Mouse (Mus musculus): ENCODE measurements around the gene Hmga1. TPM values are rescaled to one million over a fixed set of nuclear protein-coding genes. Genes with fewer than 3 reads are reported as not detected.

Hmga1 gene
- polyA plus RNA-seq, 1 experiment from 2014 or later = 819 TPM

GRCm38 (mm10) chr17:27513916-27514762 is 42.2 kb upstream of the Hmga1 start:
- no peaks in the 10 kb centered on the region for H3K36me3 ChIP-seq (replicated peaks)
- 30% methylated on average over 27 of the region's 27 CpGs for WGBS
- H3K4me1 ChIP-seq = peaks cover 59% of the 10 kb centered on the region
- peak; percentile 56 for DNase-seq (ENCODE audit: low spot score)
- H3K27ac ChIP-seq (replicated peaks) = no peak overlapping the region
- H3K9me3 ChIP-seq = no peaks in the 10 kb centered on the region
- H3K4me3 ChIP-seq = peak overlapping the region; percentile 67
- peaks cover 98% of the 10 kb centered on the region for H3K27me3 ChIP-seq (replicated peaks; ENCODE audit: low read depth, poor library complexity, severe bottlenecking)

GRCm38 (mm10) chr17:27518296-27518695 is 38.0 kb upstream of the Hmga1 start:
- no peak overlapping the region for H3K4me3 ChIP-seq
- no peaks in the 10 kb centered on the region for H3K9me3 ChIP-seq
- H3K36me3 ChIP-seq (replicated peaks) = no peaks in the 10 kb centered on the region
- H3K4me1 ChIP-seq = peaks cover 51% of the 10 kb centered on the region
- no peak for DNase-seq (ENCODE audit: low spot score)
- peaks cover 97% of the 10 kb centered on the region for H3K27me3 ChIP-seq (replicated peaks; ENCODE audit: low read depth, poor library complexity, severe bottlenecking)
- 20% methylated on average over 9 of the region's 9 CpGs for WGBS
- H3K27ac ChIP-seq (replicated peaks) = no peak overlapping the region

GRCm38 (mm10) chr17:27518700-27519595 is 37.3 kb upstream of the Hmga1 start:
- Histone ChIP-seq H3K9me3 (no peaks in the 10 kb centered on the region), H3K27ac (replicated peaks) (peak overlapping the region; percentile 48; the same call in 1 of the 2 replicates), H3K4me3 (peak overlapping the region; percentile 23; the same call in 1 of the 2 replicates), H3K4me1 (peaks cover 44% of the 10 kb centered on the region), H3K36me3 (replicated peaks) (no peaks in the 10 kb centered on the region), H3K27me3 (replicated peaks; ENCODE audit: low read depth, poor library complexity, severe bottlenecking) (peaks cover 91% of the 10 kb centered on the region)
- 28% methylated on average over 15 of the region's 15 CpGs for WGBS
- peak; percentile 56 for DNase-seq (ENCODE audit: low spot score)

GRCm38 (mm10) chr17:27520557-27520956 is 35.7 kb upstream of the Hmga1 start:
- H3K27ac ChIP-seq (replicated peaks) = no peak overlapping the region
- no peaks in the 10 kb centered on the region for H3K9me3 ChIP-seq
- peak; percentile 82 for DNase-seq (ENCODE audit: low spot score)
- peak overlapping the region; percentile 32; the same call in 1 of the 2 replicates for H3K4me3 ChIP-seq
- no peaks in the 10 kb centered on the region for H3K36me3 ChIP-seq (replicated peaks)
- 1% methylated on average over 27 of the region's 27 CpGs for WGBS
- H3K4me1 ChIP-seq = peaks cover 41% of the 10 kb centered on the region
- H3K27me3 ChIP-seq (replicated peaks; ENCODE audit: low read depth, poor library complexity, severe bottlenecking) = peaks cover 74% of the 10 kb centered on the region

DNA sequence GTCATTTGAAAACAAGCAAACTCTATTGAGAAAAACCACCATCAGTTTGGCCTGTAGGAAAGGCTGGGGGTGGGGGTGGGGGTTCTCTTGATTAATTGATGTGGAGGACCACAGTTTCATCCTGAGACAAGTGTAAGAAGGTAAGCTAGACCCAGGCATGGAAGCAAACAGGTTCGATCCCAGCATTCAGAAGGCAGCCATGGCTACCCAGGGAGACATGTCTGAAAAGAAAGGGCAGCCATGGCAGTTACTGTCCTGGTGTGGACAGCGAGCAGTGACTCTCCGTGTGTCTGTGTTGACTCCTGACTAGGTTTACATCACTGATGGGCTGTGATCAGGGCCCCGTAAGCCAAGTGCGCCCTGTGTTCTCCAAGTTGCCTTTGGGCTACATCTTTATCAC is 35.0 kb upstream of the Hmga1 start, which contains the start of gene Grm4:
Gene Grm4 (minus strand): TSS at position 101 of the 400 bp plus-strand sequence.
- Histone ChIP-seq H3K4me1 (peaks cover 41% of the 10 kb centered on the region), H3K27me3 (replicated peaks; ENCODE audit: low read depth, poor library complexity, severe bottlenecking) (peaks cover 67% of the 10 kb centered on the region), H3K36me3 (replicated peaks) (no peaks in the 10 kb centered on the region), H3K4me3 (peak within 1 kb of the TSS; percentile 32; the same call in 1 of the 2 replicates), H3K9me3 (no peaks in the 10 kb centered on the region), H3K27ac (replicated peaks) (no peak within 1 kb of the TSS)
- no peak for DNase-seq (ENCODE audit: low spot score)
- 78% methylated on average over 5 of the region's 5 CpGs for WGBS

- no peak overlapping the region for H3K27ac ChIP-seq (replicated peaks)
- no peak for DNase-seq (ENCODE audit: low spot score)
- no peaks in the 10 kb centered on the region for H3K9me3 ChIP-seq
- peaks cover 49% of the 10 kb centered on the region for H3K27me3 ChIP-seq (replicated peaks; ENCODE audit: low read depth, poor library complexity, severe bottlenecking)
- WGBS = 44% methylated on average over 7 of the region's 7 CpGs
- H3K4me1 ChIP-seq = peaks cover 30% of the 10 kb centered on the region
- no peaks in the 10 kb centered on the region for H3K36me3 ChIP-seq (replicated peaks)
- no peak overlapping the region for H3K4me3 ChIP-seq
These were observed 33.2 kb upstream of the Hmga1 start for GRCm38 (mm10) chr17:27523121-27523520.

- 85% methylated on average over 6 of the region's 6 CpGs for WGBS
- Histone ChIP-seq H3K9me3 (no peaks in the 10 kb centered on the region), H3K27me3 (replicated peaks; ENCODE audit: low read depth, poor library complexity, severe bottlenecking) (peaks cover 10% of the 10 kb centered on the region), H3K4me3 (no peak overlapping the region), H3K4me1 (peaks cover 16% of the 10 kb centered on the region), H3K27ac (replicated peaks) (no peak overlapping the region), H3K36me3 (replicated peaks) (no peaks in the 10 kb centered on the region)
- no peak for DNase-seq (ENCODE audit: low spot score)
These were observed 29.1 kb upstream of the Hmga1 start for GRCm38 (mm10) chr17:27527188-27527587.

DNA sequence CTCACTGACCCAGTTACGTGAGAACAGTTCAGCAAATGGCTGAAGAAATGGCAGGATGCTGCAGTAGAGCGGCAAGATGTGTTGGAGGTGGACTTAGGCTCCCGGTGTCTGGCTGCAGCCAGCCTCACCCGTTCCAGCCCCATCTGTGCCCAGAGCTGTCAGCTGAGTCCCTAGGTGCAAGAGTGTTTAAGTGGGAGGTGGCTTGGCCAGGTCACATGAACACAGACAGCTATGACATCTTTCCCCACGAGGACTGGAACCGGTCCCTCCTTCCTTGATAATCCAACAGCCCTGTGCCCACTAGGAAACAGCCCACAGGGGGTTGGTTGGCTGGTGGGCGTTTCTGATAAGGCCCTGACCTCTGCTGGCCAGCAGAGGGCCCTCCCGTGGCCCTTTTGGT is 28.3 kb upstream of the Hmga1 start:
- no peak overlapping the region for H3K27ac ChIP-seq (replicated peaks)
- peak overlapping the region; percentile 0; the same call in 1 of the 2 replicates for H3K4me3 ChIP-seq
- no peaks in the 10 kb centered on the region for H3K9me3 ChIP-seq
- H3K27me3 ChIP-seq (replicated peaks; ENCODE audit: low read depth, poor library complexity, severe bottlenecking) = peaks cover 2% of the 10 kb centered on the region; the same call in 1 of the 2 replicates
- H3K36me3 ChIP-seq (replicated peaks) = no peaks in the 10 kb centered on the region
- no peak for DNase-seq (ENCODE audit: low spot score)
- WGBS = 55% methylated on average over 8 of the region's 8 CpGs
- H3K4me1 ChIP-seq = peaks cover 16% of the 10 kb centered on the region

GRCm38 (mm10) chr17:27528767-27529166 is 27.5 kb upstream of the Hmga1 start:
- Histone ChIP-seq H3K4me1 (peaks cover 14% of the 10 kb centered on the region), H3K27ac (replicated peaks) (no peak overlapping the region), H3K4me3 (peak overlapping the region; percentile 0; the same call in 1 of the 2 replicates), H3K36me3 (replicated peaks) (no peaks in the 10 kb centered on the region), H3K27me3 (replicated peaks; ENCODE audit: low read depth, poor library complexity, severe bottlenecking) (no peaks in the 10 kb centered on the region), H3K9me3 (no peaks in the 10 kb centered on the region)
- no peak for DNase-seq (ENCODE audit: low spot score)
- 42% methylated on average over 5 of the region's 5 CpGs for WGBS

DNA sequence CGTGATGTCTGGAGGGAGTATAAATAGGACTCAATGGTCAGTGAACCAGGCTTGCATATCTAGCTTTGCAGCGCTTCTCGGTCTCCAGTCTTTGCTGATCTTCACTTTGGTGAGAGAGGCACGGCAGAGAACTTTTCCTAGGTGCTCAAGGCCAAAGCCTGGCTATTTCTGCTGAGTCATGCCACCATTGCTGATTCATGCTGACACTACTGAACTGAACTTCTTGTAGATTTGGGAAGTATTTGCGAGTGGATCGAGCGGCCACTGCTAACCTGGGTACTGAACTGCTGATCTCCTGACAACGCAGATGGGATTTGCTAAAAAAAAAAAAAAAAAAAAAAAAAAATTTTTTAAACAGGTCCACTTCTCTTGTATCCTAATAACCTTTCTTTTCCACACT is 24.2 kb upstream of the Hmga1 start:
- Histone ChIP-seq H3K4me3 (no peak overlapping the region), H3K27me3 (replicated peaks; ENCODE audit: low read depth, poor library complexity, severe bottlenecking) (no peaks in the 10 kb centered on the region), H3K27ac (replicated peaks) (no peak overlapping the region), H3K9me3 (no peaks in the 10 kb centered on the region), H3K4me1 (peaks cover 24% of the 10 kb centered on the region), H3K36me3 (replicated peaks) (no peaks in the 10 kb centered on the region)
- DNase-seq (ENCODE audit: low spot score) = no peak
- 93% methylated on average over 8 of the region's 8 CpGs for WGBS

DNA sequence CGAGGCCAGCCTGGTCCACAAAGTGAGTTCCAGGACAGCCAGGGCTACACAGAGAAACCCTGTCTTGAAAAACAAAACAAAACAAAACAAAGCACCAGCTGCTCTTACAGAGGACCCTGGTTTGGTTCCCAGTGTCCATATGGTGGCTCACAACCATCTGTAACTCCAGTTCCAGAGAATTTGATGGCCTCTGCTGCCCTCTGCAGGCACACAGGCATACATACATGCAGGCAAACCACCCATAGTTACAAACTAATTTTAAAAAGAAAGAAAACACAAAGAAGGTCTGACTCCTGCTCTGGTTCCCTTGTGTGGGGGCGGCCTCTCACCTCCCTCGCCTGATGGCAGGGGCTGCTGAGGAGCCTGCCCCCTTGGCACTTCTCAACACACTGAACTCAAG is 22.9 kb upstream of the Hmga1 start:
- no peak for DNase-seq (ENCODE audit: low spot score)
- WGBS = 83% methylated on average over 3 of the region's 3 CpGs
- Histone ChIP-seq H3K36me3 (replicated peaks) (no peaks in the 10 kb centered on the region), H3K4me1 (peaks cover 19% of the 10 kb centered on the region), H3K27ac (replicated peaks) (no peak overlapping the region), H3K9me3 (no peaks in the 10 kb centered on the region), H3K4me3 (no peak overlapping the region), H3K27me3 (replicated peaks; ENCODE audit: low read depth, poor library complexity, severe bottlenecking) (no peaks in the 10 kb centered on the region)

DNA sequence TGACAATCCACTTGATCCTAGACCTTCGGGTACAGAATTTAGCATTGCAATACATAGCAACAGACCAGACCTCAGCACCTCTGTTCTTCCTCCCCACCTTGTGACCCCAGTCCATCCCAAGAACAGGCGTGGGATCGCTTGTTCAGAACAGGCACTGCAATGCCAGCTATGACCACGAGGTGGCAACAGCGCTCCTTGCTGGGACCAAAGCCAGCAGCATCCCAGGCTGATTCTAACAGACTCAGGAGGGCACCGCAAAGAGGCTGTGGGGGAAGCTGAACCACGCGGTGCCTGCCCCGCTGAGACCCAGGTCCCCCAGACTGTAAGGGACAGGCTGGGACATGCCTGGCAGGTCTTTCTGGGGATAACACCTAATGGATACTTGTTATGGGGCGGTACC is 21.6 kb upstream of the Hmga1 start:
- Histone ChIP-seq H3K4me3 (peak overlapping the region; percentile 29; the same call in 1 of the 2 replicates), H3K27ac (replicated peaks) (no peak overlapping the region), H3K27me3 (replicated peaks; ENCODE audit: low read depth, poor library complexity, severe bottlenecking) (no peaks in the 10 kb centered on the region), H3K4me1 (peaks cover 11% of the 10 kb centered on the region), H3K36me3 (replicated peaks) (no peaks in the 10 kb centered on the region), H3K9me3 (no peaks in the 10 kb centered on the region)
- DNase-seq (ENCODE audit: low spot score) = peak; percentile 92
- WGBS = 4% methylated on average over 10 of the region's 10 CpGs

Measured in embryonic facial prominence, embryonic 10.5 days (tissue).